Mouse (Mus musculus): Measurements from ENCODE around the gene A330070K13Rik.
A peak's percentile ranks its signal among the peaks of the same experiment; 100 is the strongest.

A330070K13Rik gene

DNA sequence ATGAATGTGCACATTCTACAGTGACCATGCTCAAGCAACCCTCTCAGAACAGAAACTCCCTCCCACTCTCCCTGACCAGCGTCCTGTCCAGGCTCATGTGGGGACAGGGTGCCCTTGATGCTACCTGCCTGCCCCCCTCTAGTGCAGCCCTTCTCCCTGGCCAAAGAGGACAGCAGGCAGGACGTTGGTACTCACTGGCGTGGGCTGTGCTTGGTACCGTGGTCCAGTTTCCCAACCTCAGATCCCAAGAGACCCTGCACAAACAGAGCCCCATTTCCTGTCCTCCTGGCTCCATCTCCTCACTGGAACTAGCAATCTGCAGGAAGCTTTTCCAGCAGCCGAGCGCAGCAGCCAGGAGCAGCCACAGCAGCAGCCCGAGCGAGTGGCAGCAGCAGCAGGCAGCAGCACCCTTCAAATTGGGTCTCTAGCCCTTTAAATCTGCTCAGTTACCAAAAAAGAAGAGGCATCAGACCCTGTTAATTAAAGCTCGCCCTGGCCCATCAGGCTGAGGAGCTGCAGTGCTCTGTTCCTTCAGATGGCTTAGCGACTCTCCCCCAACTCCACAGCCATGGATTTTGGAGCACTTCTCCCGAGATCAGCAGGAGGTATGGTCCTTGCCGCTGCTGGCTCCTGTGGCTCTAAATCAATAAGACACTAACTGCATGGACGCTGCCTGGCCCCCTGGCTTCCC, at the start of gene A330070K13Rik:
A330070K13Rik (minus strand) TSS at position 410 of the 691 bp plus-strand sequence.
- peak; percentile 22 for DNase-seq (ENCODE audit: extremely low spot score)

DNA sequence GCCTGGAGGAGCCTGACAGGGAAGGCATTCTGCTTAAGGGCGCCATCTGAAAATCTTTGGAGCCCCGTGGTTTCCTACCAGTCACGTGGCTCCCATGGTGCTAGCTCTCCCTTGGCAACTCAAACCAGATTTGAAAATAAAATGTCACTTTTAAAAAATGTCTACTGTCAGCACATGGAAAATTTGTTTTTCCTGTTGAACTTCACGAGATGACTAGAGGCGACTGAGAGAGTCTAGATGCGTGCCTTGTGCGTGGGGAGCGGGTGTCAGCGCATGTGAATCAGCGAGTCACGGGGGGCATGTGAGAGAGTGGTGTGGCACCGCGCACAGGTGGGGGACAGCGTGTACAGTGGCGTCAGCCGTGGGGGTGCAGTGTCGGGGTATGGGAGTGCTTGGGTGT, 27.1 kb upstream of the A330070K13Rik start:
- DNase-seq (ENCODE audit: extremely low spot score): no peak

DNA sequence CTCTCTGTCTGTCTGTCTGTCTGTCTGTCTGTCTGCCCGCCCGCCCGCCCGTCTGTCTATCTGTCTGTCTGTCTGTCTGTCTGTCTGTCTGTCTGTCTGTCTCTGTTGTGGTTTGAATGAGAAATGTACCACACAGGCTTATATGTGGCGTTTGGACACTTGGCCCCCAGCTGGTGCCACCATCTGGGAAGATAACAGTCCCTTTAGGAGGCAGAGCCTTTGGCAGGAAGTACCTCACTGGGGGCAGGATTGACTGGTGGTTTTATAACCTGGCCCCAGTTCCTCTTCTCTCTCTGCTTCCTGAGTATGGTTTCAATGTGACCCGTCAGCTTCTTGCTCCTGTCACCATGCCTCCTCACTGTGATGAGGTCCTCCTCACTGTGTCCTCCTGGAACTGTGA, 25.3 kb upstream of the A330070K13Rik start:
- DNase-seq (ENCODE audit: extremely low spot score): no peak

DNA sequence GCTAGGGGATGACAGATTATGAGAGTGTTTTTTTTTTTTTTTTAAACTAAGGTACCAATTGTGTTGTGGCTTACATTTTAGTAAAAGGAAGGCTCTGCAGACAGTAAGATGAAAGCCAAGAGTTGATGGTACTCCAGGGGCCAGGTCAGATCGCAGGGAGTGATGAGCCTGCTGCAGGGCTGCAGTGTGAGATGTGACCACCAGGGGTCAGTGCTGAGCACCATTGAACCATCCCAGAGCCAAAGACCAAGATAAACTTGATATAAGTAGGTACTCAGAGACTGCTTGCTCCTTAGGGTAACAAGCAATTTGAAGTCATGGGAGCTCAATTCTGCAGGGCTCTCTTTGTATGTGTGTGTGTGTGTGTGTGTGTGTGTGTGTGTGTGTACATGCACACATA, 20.8 kb upstream of the A330070K13Rik start:
- DNase-seq (ENCODE audit: extremely low spot score): peak; percentile 45

DNA sequence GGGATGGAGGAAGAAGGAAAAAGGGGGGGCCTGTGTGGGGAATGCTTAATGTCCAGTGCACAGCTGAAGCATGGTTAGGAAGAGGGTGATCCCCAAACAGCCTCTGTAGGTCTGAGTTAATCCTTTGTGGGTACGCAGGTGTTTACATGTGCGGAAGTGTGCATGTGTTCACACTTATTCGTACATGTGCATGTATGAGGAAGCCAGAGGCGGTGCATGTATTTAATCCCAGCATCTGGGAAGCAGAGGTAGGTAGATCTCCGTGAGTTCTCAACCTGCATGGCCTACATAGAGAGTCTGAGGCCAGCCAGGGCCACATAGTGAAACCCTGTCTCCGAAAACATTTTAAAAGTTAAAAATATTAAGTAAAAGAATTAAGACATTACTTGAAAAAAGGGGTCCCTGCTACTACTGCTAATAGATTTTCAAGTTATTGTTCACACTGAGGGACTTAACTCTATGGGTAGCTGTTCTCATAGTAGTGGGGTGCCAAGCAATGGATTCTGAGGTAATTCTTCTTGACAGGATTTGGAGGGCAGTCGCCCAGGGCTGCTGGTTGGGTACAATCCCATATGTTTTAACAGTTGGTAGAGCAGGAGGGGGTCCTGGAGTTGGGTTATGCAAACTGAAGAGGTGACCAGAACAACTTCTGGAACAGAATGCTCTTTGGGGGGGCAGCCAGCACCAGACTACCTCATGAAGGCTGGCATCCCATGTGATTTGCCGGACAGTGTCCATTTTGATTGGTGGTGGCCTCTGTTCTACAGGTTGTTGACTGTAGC, 15.9 kb upstream of the A330070K13Rik start:
- no peak for DNase-seq (ENCODE audit: extremely low spot score)

DNA sequence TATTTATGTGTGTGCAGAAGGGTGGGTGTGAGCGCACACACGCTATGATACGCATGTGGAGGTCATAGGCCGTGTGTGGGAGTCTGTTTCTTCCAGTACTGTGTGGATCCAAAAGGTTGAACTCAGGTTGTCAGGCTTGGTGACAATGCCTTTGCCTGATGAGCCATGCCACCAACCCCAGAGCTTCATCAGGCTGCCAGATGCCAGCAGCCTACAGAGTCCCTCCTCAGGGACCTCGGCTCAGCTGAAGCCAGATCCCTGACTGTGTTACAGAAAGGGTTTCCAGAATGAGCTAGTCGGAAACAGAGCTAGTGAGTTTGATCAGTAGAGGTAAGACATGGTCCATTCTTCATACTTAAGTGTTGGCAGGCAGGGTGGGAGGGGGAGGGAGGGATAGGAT, 10.7 kb upstream of the A330070K13Rik start:
- DNase-seq (ENCODE audit: extremely low spot score): no peak

DNA sequence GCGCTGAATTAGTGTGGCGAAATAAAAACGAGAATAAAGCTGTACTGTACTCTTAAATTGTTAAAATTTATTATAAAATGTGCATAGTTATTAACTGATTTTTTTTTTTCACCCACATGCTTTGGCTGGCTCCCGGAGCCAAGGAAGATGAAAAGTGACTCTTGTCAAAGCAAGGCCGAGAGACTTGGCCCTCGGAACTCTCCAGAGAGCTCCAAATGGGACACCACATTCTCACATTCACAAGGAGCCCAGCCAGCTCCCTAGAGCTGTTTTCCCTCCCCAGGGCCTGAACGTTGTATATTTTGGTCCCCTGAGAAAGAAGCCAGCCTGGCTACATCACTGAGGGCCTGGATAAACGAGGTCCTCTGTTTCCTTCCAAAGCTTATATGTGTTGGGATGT, 10.0 kb upstream of the A330070K13Rik start:
- no peak for DNase-seq (ENCODE audit: extremely low spot score)

DNA sequence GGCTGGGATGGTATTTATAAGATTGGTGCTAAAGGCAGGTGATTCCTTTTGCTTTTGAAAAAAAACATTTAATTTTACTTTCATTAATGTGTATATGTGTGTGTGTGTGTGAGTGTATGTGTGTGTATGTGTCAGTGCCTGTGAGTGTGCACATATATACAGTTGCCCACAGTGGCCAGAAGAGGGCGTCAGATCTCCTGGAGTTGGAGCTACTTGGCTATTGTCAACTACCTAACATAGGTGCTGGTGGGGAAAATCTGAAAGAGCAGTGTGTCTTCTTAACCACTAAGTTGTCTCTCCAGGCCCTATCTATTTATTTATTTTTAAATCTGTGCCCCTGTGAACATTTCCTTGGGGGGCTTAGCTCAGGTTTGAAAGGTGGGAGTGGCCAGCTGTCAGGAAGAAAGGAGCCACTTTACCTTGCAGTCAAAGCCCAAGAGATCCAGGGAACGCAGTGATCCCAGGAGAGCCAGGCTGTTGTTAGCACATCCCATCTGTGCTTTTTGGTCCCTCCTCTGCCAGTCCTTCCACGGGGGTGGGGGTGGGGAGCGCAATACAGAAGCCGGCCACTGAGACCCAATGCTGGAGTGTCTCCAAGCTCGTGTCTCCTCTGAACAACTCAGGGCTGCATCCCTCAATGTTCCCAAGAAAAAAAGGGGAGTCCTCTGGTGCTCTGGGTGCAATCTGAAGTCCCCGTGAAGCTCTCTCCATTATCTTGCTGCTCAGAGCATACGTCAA, 9.4 kb upstream of the A330070K13Rik start:
- DNase-seq (ENCODE audit: extremely low spot score): no peak

DNA sequence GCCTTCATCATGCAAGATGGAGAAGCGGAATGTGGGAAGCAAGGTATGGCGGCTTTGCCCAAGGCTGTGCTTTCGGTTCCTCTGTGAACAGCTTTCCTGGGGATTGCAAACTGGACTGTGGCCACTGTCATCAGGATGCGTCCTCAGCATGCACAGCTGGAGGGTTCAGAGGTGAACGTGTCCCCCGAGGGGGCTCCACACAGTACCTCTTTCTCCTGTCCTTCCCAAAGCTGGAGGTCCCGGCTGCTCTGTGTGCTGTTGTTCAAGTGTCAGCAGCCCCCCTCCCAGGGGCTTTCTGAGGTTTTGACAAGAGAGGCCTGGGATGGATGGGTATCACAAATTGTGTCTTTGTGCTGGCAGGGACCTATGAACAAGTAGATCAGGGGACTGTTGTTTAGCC, 2.0 kb upstream of the A330070K13Rik start:
- peak; percentile 33 for DNase-seq (ENCODE audit: extremely low spot score)

DNA sequence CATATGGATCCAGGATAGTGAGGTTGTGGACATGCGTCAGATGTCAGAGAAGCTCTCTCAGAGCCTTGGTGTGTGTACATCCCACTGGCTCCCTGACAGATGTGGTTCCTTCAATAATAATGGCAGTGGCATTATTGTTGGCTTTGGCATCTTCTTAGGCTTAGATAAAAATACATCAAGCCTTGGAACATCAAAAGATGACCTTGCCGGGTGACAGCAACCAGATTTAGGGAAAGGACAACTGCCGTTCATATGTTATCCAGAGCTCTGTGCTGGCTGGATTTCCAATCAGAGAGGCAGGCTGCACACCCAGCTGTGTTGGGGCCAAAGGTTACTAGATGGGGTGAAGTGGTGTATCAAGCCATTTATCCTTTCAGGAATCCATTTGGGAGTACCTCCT, 9.0 kb downstream of the A330070K13Rik start:
- DNase-seq (ENCODE audit: extremely low spot score): no peak

DNA sequence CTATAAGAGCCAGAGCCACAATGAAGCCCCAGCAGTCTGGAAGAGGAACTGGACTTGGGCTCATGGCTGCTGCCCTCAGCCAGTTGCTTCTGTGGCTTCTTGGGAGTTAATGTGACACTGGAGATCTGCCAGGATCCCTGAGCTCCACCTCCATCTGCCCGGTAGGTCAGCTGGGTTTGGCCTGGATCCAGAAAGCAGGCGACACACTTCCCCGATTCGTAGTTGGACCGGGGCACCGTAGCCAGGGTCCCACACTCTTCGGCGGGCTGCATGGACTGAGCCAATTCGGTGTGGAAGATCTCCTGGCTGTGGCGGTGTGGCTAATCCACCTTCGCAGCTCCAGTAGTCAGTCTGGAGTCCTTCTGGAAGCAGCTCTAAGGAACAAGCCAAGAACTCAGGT, 15.2 kb downstream of the A330070K13Rik start, which contains the start of gene Caln1:
Caln1 (plus strand) TSS at position 219 of the 400 bp plus-strand sequence.
- DNase-seq (ENCODE audit: extremely low spot score): no peak

DNA sequence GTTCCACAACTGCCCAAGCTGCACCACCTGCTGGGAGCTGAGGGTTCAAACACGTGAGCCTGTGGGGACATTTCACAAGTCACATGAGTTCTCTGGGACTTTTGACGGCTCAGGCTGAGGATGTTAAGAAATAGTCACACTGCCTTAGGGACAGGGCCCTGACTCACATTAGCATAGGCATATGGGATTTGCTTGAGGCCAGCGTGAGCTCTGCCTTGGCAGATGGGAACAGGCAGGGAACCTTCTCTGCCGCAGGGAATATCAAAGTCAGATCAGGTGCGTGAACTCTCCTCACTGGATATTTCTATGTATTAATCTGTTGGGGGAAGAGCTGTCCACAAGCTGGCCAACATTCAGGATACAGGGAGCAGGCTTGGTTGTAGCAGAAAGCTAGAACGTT, 16.2 kb downstream of the A330070K13Rik start:
- DNase-seq (ENCODE audit: extremely low spot score): no peak

DNA sequence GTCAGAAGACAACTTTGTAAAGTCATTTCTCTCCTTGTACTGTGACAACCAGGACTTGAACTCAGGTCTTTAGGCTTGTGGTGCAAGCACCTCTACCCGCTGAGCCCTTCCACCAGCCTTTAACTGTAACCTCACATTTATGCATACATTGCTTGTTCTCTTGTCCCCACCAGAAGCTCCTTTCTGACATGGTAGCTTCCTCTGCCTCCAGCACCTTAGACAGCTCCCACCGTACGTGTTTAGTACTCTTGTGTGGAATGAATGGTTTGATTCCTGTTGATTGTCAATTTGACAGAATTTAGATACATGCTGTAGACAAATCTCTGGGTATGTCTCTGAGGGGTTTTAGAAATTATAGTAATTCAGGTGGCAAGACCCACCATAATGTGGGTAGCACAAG, 20.7 kb downstream of the A330070K13Rik start:
- peak; percentile 21 for DNase-seq (ENCODE audit: extremely low spot score)

DNA sequence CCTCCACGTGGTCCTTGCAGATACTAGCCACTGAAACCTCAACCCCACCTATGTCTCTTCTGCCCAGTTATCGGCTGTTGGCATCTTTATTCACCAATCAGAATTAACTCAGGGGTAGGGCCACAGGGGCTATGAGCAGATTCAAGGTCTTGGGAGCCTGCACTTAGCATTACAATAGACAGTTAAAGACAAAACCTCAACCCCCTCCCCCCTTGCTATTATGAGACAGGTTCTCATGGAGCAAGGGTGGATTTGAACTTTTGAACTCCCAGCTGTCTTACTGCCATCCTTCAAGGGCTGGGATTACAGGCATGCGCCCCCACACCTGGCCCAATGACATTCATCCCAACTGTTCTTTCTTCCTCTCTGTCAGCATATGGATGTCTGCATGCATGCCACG, 21.3 kb downstream of the A330070K13Rik start:
- no peak for DNase-seq (ENCODE audit: extremely low spot score)

DNA sequence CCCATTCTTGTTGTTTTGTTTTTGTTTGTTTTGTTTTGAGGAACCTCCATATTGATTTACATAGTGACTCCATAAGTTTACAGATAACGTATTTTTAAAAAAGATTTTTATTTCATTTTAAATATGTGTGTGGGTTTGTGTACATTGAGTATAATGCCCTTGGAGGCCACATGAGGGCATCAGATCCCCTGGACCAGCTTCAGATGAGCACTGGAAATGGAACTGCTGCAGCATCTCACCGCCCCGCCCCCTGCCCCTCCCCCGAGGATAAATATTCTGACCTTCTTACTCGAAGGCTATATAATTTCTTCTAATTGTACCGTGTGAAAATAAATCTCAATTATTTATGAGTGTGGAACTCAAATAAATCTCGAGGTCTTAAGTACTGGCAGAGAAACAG, 29.2 kb downstream of the A330070K13Rik start:
- no peak for DNase-seq (ENCODE audit: extremely low spot score)

DNA sequence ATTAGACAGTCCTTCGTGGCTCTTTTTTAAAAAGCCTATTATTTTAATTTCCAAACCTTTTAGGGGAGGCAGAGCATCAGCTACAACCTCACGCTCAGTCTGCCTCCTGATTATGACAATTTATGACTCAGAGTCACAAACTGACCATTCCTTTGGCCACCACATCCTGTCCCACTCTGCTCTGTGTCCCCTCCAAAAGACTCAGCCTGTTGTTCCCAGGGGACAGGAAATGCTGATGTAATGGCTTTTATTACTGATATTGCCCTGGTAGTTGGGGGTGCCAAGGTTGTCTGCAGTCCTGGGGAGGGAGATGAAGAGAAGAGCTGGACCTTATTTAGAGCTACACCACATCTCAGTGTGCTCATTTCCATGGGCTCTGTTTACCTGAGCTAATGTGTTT, 38.6 kb downstream of the A330070K13Rik start:
- DNase-seq (ENCODE audit: extremely low spot score): no peak

DNA sequence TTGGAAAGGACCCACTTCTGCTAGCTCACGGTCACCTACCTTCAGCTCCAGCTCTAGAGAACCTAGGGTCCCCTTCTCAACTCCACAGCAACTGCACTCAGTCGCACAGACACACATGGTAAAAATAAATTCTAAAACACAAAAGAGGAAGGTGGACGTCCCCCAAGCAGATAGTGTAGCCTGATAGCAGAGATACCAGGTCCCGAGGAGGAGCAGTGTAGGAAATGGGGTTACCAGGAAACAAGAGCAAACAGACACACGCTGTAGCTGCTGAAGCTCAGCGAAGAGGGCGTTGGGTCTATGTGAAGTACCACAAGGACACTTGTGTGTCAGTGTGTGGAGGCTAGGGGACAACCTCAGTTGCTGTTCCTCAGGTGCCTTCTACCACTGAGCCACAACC, 39.4 kb downstream of the A330070K13Rik start:
- DNase-seq (ENCODE audit: extremely low spot score): no peak

DNA sequence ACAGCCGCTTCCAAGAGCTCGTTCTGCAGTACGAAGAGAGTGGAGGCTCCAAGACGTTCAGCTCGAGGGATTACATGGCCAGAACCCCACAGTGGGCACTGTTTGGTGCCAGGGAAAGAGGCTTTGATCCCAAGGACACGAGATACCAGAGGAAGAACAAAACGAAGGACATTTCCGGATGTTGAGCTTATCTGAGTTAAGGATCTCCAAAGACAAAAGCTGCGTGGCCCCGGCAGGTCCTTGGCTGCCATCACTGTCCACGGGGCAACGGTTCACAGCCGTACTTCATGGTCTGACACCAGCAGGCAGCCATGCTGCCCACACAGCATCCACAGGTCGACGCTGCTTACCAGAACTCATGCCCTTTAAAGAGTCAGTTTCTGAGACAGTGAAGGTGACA, 43.8 kb downstream of the A330070K13Rik start:
- no peak for DNase-seq (ENCODE audit: extremely low spot score)

DNA sequence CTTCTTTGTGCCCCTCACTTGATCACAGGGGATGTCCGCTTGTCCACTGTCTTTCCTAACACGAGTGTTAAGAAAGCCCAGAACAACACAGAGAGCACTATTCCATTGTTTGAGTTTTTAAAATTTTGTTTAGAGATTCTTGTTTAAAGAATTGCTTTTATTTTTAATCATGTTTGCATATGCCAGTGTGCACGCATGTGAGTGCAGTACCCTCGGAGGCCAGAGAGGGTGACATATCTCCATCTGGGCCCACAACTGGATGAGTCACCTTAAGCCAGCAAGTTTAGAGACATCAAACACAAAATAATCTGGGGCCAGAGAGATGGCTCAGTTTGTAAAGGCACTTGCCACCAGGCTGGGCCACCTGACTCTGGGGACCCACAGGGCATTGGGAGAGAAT, 49.0 kb downstream of the A330070K13Rik start:
- no peak for DNase-seq (ENCODE audit: extremely low spot score)

DNA sequence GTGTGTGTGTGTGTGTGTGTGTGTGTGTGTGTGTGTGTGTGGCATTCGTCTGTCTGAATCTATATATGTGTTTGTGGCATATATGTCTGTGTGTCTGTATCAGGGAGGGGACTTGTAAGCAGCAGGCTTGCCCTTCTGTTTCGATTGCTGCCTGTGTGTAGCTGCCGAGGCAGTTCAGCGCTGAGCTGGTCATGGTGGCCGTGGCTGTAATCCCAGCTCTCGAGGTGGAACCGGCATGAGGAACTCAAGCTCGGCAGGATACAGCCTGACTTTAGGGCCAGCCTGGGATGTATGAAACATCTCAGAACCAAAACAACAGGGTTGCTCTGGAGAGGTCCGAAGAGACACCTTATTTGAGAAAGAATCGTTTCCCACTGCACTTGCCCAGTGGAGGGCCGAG, 50.5 kb downstream of the A330070K13Rik start:
- no peak for DNase-seq (ENCODE audit: extremely low spot score)

DNA sequence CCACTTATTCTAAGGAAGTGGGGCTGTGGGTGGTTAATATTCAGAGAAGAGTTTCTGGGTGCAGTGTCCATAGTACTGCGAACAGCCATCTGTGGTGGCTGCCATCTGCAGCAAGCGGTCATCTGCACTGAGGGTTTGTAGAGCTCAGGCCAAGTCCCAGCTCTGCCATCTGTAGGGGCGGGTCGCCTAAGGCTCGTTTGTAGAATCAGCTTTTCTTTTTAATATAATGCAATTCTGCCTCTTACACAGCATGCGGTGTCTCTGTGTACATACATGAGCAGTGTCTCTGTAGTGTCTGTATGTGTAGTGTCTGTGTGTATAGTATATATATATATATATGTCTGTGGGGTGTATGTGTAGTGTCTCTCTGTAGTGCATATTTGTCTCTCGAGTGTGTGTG, 50.9 kb downstream of the A330070K13Rik start:
- no peak for DNase-seq (ENCODE audit: extremely low spot score)

DNA sequence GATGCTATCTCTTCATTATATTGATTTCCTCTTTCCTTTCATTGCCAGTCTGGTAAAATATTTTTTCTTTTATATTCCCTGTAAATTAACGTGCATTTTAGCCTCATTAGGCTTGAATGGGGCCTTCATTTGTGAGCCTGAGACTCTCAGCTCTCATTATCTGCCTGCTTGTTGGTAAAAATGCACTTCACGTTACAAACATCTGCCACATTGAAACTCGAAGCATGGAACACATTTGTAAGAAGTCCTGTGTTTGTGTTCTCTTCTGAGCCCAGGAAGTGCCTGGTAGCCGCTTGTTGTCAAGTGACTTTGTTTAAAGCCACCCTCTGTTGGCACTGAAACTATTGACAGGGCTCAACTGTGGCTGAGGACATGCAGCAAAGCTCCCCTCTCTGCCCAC, 53.2 kb downstream of the A330070K13Rik start:
- DNase-seq (ENCODE audit: extremely low spot score): no peak

DNA sequence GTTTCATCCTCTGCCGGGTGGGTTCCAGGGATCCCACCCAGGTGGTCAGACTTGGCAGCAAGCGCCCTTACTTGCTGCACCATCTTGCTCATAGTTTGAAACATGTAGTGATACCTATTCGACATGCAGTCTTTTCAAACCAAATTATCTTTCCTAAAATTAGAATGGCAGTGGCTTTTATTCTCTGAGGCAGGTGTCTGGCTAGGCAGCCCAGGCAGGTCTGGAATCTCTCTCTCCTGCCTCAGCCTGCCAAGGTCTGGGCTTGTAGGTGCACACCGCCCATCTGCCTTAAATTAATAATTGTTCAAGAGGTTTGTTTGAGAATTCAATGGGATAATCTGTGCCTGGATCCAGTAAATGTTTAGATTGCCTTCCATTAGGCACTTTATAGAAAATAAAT, 53.6 kb downstream of the A330070K13Rik start:
- DNase-seq (ENCODE audit: extremely low spot score): no peak

All from embryo, embryonic 9.5 days (tissue).